Mouse (Mus musculus) macrophage (primary cell): ENCODE results near the gene Ap2a1. TPM values are rescaled to one million over a fixed set of nuclear protein-coding genes. Genes with fewer than 3 reads are reported as not detected.

Experiments
- H3K27ac ChIP-seq: fragments of 350-480 bp; formaldehyde crosslinking; 2 replicates; pipeline ENCODE4 v1.9.0; 2021
- H3K36me3 ChIP-seq: fragments of 350-480 bp; formaldehyde crosslinking; 2 replicates; pipeline ENCODE4 v1.9.0; 2021; ENCODE audit errors: inconsistent target
- H3K4me3 ChIP-seq: fragments of 350-480 bp; formaldehyde crosslinking; 2 replicates; pipeline ENCODE4 v1.9.0; 2021; ENCODE audit errors: inconsistent target
- H3K79me2 ChIP-seq: fragments of 350-480 bp; formaldehyde crosslinking; 2 replicates; pipeline ENCODE4 v1.9.0; 2021; ENCODE audit errors: inconsistent target
- WGBS: methylation state at CpG from one replicate; pipeline ENCODE4 v1.1.7; 2026; ENCODE audit warnings: inconsistent platforms; ENCODE audit not compliant: missing documents; 5-methylcytosine and 5-hydroxymethylcytosine counted together
- polyA plus RNA-seq: library from polyadenylated mRNA; stranded (reverse); fragments of 250-400 nt; gene quantifications from 3 replicates; pipeline ENCODE4 v1.2.4, GENCODE M21; 2018; ENCODE audit warnings: inconsistent platforms

Gene Ap2a1
- polyA plus RNA-seq, 1 experiment from 2014 or later: 49.8 TPM

DNA sequence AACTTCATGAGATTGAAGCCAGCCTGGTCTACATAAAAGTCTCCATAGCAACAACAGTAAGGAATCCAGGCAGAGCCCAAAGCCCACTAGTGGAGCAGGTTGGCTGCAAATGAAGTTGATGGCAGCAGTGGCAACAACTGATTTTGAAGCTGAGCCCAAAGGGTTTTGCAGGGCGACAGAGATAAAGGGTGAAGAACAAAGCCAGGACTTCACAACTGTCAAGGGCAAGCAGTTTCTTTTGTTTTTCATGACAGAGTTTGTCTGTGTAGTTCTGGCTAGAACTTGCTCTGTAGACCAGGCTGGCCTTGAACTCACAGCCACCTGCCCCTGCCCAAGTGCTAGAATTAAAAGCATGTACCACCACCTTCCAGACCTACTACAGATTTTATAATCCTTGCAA lies 58.1 kb downstream of the Ap2a1 start:
- 100% methylated on average over 1 of the region's 1 CpGs for WGBS
- Histone ChIP-seq H3K4me3 (no peak overlapping the region), H3K79me2 (peaks cover 26% of the 10 kb centered on the region), H3K27ac (no peak overlapping the region), H3K36me3 (no peaks in the 10 kb centered on the region)

DNA sequence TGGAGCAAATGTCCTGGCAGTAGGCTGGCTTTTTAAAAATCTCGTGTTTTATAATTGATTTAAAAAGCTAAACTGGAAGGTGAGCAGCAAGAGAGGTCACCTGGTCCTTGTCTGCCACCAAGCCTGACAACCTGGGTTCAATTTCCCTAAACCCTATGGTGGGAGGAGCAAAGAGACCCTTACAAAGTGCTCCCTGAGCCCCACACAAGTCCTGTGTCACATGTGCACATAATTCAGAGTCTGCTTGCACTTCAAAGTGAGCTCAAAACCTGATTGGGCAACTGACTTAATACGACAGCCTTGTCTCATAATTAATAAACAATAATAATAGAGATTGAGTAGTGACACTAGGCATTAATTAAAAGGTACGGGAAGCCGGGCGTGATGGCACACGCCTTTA lies 58.7 kb downstream of the Ap2a1 start:
- H3K4me3 ChIP-seq: peak overlapping the region; percentile 20; the same call in 1 of the 2 replicates
- no peaks in the 10 kb centered on the region for H3K36me3 ChIP-seq
- H3K27ac ChIP-seq: no peak overlapping the region; the same call in 1 of the 2 replicates
- peaks cover 32% of the 10 kb centered on the region for H3K79me2 ChIP-seq
- WGBS: 17% methylated on average over 1 of the region's 6 CpGs

DNA sequence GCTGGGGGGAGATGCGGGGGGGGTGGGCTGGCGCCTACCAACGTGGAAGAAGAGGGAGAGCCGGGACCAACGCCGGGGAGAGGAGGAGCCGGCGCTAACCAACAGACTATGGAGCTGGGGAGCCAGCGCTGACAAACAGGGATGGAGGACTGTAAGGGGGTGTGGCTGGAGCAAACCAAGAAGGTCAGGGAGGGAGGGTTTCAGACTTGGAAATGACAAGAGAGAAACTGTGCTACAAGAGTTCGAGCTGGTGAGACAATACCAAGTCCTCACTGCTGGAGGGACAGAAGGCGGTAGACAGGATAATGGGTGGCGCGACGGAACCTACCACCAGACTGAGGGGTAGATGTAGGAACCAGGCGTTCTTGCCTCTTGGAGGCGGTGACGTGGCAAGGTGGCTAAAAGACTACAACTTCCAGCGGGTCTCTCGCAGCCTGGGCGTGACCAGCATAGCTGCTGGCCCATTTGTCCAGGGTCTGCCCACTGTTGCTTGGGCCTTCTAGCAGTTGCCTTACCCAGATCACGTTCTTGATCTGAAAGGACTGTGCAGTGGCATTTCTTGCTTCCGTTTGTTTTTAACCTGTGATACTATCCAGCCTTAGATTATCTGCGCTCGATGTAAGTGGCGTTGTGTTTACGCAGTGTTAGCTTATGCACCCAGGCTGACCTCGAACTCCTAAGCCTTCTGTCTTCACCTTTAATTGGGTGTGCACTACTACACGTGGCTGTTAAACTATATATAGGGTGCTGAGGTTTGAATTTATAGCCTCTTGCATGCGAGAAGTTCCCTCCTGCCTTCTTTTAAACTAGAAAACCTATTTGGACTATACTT lies 59.4 kb downstream of the Ap2a1 start, which contains the start of gene Ptov1:
Ptov1 (minus strand) TSS at position 92 of the 832 bp plus-strand sequence.
- Histone ChIP-seq H3K36me3 (no peaks in the 10 kb centered on the region), H3K4me3 (peak within 1 kb of the TSS; percentile 26), H3K79me2 (peaks cover 39% of the 10 kb centered on the region), H3K27ac (peak within 1 kb of the TSS; percentile 63)
- WGBS: 10% methylated on average over 26 of the region's 29 CpGs

DNA sequence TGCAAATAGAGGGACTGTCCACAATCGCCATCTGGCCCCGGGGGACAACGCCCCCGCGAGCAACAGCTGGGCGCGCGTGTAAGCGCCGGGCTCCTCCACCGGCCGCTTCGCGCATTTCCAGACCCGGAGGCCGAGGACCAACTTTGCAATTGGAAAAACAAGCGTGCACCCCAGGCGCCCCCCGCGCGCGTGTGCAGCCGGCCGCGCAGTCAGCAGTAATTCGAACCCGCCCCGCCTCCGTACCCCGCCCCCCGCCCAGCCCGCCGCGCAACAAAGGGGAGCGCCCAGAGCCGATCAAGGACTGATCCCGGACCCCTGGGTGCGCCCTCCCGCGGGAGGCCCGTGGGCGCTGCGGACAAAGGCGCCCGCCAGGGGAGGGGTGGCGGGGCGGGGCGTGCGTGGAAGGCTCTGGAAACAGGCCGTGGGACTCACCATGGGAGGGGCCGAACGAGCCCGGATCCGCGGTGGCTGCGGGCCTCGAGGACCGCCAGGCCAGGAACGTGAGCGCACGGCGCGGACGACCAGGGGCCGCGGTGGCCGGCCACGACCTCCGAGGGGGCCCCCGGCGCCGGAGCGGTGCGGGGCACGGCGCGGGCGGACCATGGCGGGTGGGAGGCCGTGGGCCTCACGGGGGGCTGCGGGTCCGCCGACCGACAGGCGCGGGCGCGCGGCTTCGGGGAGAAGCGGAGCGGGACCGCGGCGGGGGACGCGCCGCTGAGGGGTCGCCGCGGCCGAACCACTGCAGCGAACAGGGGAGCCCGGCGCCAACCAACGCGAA lies 60.2 kb downstream of the Ap2a1 start:
- no peak overlapping the region for H3K27ac ChIP-seq

DNA sequence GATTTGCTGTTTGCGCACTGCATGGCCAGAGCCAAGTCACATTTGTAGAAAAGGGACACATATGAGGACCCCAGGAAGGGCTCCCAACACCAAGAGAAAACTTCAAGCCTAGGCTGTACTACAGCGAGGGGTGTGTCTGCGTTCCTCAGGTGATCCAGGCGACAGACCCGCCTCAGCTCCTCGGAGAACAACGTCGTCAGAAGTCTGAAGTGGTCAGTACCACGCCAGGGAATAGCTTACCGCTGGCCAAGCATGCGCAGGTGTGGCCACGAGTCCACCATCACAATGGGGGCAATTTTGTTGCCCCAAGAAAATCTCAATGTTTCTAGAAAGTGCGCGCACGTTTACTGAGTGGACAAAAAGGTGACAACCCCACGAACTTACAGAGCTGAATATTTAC lies 60.8 kb downstream of the Ap2a1 start:
- peaks cover 50% of the 10 kb centered on the region for H3K79me2 ChIP-seq
- 17% methylated on average over 16 of the region's 16 CpGs for WGBS
- peak overlapping the region; percentile 26 for H3K4me3 ChIP-seq
- peaks cover 7% of the 10 kb centered on the region for H3K36me3 ChIP-seq
- H3K27ac ChIP-seq: no peak overlapping the region

More for the DNA sequence above, 60.2 kb downstream of the Ap2a1 start:
- 1% methylated on average over 30 of the region's 108 CpGs for WGBS
- Histone ChIP-seq H3K36me3 (peaks cover 4% of the 10 kb centered on the region), H3K4me3 (peak overlapping the region; percentile 26), H3K79me2 (peaks cover 47% of the 10 kb centered on the region)

DNA sequence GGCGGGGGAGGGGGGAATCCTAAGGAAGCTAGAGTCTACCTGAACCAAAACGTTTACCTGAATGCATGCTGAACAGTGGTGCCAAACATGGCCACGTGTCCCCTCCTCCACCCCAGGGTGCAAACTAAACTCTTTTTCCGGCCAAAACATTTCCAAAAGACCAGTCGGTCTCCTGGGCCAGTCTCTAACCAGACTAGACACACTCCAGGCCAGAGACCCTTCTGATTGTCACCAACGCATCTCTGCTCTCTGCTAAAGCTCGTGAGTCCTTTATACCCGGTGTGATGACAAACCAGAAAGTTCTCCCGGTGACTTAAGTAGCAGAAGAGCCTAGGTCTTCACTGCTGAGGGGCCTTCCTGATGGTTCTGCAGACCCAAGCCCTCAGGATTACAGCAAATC lies 61.5 kb downstream of the Ap2a1 start:
- Histone ChIP-seq H3K4me3 (no peak overlapping the region), H3K79me2 (peaks cover 50% of the 10 kb centered on the region), H3K36me3 (peaks cover 12% of the 10 kb centered on the region), H3K27ac (no peak overlapping the region)
- WGBS: 86% methylated on average over 9 of the region's 9 CpGs

DNA sequence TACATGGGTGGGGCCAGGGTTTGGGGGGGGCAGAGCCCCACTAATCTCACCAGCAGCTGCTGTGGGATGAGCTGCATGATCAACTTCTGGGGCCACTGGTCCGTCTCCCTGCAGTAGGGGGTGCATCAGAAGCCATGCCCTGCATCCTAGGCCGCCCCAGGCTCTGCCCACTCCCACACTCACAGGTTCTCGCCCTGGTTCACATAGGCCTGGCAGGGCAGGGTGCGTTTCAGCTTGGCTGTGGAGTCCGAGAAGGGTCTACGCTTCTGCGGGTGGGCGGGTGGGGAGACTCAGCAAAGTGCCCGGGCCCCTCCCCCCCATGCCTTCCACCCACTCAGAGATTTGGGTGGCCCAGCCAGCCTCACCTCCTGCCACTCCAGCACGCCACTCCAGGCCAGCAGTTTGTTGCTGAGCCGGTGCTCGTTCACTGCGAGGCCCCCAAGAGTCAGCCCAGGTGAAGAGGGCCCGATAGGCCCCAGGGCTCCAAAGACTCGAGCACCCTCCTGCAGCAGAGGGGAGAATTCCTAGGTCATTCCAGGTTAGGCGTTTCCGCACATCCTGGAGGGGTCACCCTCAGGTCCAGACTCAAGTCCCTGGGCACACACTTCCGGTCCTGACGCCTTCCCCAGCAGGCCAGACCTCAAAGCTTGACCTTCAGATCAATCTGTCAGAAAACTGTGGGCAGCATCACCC lies 62.1 kb downstream of the Ap2a1 start:
- Histone ChIP-seq H3K36me3 (peaks cover 19% of the 10 kb centered on the region), H3K79me2 (peaks cover 50% of the 10 kb centered on the region), H3K27ac (peak overlapping the region; percentile 49), H3K4me3 (no peak overlapping the region)
- WGBS: 85% methylated on average over 17 of the region's 19 CpGs

DNA sequence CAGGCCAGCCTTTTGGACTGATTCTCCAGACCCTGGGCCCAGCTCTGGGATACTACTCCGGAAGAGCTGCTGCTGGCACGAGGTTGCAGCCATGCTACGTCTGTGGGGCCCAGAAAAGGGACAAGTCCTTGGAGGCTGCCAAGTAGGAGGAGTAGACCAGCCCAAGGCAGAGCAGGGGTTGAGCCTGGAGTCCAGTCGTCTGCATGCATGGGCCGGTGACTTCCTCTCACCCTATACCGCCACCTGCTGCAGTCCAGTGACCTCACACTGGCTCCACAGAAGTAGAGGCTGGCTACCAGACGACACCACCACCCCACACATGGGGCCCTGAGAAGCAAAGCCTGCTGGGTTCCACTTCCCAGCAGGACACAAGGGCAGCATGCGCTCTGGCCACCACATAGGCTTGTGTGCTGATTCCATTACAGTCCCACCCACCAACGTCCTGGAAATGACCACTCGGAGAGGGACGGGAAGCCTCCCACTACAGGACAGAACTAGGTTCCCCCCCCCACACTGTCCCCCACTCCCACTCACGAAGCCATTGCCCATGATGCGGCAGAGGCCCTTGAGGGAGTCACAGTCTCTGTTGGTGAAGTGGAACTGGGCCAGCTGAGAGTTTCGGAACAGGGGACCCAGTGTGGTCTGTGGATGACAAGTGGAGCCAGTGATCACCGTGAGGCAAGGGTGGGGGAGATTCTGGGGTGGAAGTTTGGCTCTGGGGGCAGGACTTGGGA lies 62.9 kb downstream of the Ap2a1 start:
- 37% methylated on average over 15 of the region's 15 CpGs for WGBS

DNA sequence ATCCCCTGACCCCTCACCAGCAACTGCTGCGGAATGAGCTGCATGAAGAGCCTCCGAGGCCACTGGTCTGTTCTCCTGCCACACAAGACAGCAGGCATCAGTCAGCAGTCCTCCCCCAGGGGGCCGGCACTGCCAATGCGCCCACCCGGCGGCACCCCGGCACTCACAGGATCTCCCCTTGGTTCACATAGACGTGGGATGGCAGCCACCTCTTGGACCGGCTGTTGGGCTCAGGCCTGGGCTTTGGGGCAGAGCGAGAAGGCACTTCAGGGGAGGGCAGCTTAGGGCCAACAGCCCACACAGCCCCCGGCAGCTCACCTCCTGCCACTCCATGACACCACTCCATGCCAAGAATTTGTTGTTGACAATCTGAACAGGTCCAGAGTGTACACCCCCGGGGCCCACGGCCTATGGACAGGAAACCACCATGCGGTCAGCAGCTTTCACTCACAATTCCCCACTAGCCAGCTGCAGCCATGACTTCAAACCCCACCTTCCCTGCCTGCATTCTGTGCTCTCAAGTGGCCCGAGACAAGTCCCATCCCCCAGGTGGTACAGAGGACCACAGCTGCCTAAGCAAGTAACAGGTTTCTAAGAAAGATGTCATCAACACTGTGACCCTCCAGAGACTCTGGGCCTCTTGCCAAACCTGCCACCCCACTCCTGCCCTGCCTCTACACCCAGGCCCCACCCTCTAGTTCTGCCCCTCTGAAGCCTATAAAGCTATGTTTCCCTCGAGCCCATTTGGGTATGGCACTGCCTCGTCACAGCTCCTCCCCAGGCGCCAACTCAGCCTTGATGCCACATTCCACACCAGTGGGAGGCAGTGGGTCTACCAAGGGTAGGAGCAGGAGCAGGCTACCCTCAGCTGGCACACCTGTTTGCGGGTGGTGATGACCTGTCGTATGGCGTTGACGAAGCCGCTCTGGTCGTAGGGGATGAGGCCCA lies 64.4 kb downstream of the Ap2a1 start:
- Histone ChIP-seq H3K36me3 (peaks cover 27% of the 10 kb centered on the region), H3K79me2 (peaks cover 68% of the 10 kb centered on the region), H3K27ac (no peak overlapping the region), H3K4me3 (no peak overlapping the region)
- 72% methylated on average over 22 of the region's 24 CpGs for WGBS

More for the DNA sequence above, 62.9 kb downstream of the Ap2a1 start:
- peaks cover 53% of the 10 kb centered on the region for H3K79me2 ChIP-seq
- peaks cover 26% of the 10 kb centered on the region for H3K36me3 ChIP-seq
- peak overlapping the region; percentile 49 for H3K27ac ChIP-seq
- H3K4me3 ChIP-seq: no peak overlapping the region

DNA sequence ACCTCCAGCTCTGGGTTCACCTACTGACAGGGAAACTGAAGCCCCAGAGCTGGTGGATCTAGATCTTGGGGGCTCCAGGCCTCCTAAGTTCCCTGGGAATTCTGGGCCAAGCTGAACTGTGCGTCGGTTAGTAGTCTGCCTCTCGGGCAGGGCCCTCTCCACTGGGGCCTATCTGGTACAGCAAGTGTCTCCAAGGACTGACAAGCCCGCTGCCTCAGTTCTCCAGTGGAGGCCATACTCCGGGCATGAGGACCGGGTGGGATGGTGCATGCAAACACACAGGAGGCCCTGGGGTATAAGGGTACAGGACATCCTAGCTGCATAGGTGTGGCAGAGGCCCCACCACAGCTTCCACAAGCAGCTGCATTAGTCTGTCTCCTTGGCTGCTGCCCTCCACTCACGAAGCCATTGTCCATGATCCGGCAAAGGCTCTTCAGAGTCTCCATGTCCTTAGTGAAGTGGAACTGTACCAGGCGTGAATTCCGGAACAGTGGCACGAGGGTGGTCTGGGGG lies 65.3 kb downstream of the Ap2a1 start:
- peaks cover 77% of the 10 kb centered on the region for H3K79me2 ChIP-seq
- peaks cover 27% of the 10 kb centered on the region for H3K36me3 ChIP-seq
- H3K27ac ChIP-seq: no peak overlapping the region
- H3K4me3 ChIP-seq: no peak overlapping the region
- WGBS: 91% methylated on average over 11 of the region's 11 CpGs

DNA sequence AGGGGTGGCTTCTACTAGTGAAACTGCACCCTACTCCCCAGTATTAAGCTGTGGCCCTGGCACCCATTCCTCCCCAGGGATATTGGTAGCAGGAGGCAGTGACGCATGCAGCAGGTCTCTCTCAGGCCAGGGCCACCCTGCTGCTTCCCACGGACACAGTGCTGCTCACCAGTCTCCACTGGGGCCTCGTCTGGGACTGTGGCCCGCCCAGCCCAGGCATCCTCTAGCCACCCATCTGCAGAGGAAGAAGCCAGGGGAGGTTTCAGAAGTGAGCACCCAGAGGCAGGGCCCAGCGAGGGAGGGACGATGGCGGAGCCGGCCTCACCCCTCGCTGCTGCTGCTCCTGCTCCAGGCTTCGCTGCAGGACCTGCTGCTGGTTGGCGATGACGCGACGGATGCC lies 66.1 kb downstream of the Ap2a1 start:
- no peak overlapping the region for H3K27ac ChIP-seq
- H3K4me3 ChIP-seq: no peak overlapping the region
- H3K36me3 ChIP-seq: peaks cover 27% of the 10 kb centered on the region
- 92% methylated on average over 13 of the region's 14 CpGs for WGBS
- peaks cover 79% of the 10 kb centered on the region for H3K79me2 ChIP-seq

DNA sequence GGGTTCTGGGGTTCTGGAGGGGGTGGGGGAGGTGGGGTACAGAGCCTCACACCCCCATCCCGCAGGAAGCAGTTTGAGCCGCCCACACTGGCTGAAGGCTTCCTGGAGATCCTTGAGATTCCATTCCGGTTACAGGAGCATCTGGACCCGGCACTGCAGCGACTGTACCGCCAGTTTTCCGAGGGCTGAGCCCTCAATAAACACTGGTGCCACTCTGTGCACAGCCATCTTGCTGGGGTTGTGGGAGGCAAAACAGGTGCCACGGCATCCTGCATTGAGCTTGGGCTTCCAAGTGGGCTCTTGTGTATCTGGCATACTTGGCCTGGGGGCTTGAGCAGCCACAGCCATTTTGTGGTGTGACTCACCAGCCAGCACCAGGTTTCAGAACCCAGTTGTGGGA lies 66.9 kb downstream of the Ap2a1 start:
- no peak overlapping the region for H3K27ac ChIP-seq
- no peak overlapping the region for H3K4me3 ChIP-seq
- H3K36me3 ChIP-seq: peaks cover 27% of the 10 kb centered on the region
- 97% methylated on average over 8 of the region's 8 CpGs for WGBS
- H3K79me2 ChIP-seq: peaks cover 79% of the 10 kb centered on the region

DNA sequence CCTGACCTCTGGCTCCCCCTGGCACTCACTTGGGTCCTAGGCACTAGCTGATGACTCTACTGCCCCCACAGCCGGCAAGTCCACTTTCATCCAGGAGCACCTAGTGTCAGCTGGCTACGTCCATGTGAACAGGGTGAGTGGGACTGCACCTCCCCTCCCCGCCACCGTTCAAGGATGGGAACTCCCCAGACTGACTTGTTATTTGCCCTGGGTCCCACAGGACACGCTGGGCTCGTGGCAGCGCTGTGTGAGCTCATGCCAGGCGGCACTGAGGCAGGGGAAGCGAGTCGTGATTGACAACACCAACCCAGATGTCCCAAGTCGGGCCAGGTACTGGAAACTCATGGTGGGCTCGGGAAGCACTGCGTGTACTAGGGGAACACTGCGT lies 67.9 kb downstream of the Ap2a1 start:
- WGBS: 94% methylated on average over 14 of the region's 14 CpGs
- H3K27ac ChIP-seq: no peak overlapping the region
- H3K4me3 ChIP-seq: no peak overlapping the region
- H3K79me2 ChIP-seq: peaks cover 72% of the 10 kb centered on the region
- H3K36me3 ChIP-seq: peaks cover 27% of the 10 kb centered on the region
